Comparison of ENCODE assay signal across 10 mouse cellular contexts in the genomic region with DNA sequence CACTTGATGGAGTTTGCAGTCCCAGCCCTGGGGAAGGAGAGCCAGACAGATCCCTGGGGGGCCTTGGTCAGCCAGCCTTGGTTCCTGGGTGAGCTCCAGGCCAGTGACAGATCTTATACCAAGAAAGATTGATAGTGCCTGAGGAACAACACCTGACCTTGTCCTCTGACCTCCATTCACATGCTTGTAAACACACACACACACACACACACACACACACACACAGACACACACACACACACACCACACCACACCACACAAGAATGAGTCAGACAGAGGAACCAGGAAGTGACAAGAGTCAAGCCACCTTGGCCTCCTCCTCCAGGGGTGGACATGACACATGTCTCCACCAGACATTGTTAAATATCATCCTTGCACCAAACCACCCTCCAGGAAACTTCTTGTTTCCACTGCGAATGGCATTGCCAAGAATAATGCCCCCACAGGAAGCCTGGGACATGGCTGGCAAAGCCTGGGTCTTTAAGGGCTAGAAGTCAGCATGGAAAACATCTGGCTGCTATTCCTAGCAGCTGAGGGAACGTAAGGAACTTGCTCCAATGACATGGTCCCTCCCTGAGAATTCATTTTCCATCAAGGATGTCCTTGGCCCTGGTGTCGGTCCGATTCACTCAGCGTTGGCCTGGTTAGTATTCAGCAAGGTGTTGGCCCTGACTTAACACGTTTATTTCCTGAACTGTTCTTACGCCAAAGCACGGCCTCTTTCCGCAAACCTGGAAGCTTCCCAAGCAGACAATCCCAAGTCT.
DNase-seq lines count a peak whose midpoint lies in the region; ATAC-seq lines count a peak whose summit lies in the region.
"Had no signal": no experiment of that assay in that cellular context is flagged by ENCODE, and none has a peak within 500 bp of the region (broad histone marks: within the 10 kb centered on the region; RNA-seq: fewer than 3 reads in every experiment).

No protein-coding gene starts in this region.

- H3K4me2 ChIP-seq in heart, embryonic 12.5 days: no peak overlapping the region
- H3K4me2 ChIP-seq in heart, embryonic 14.5 days (ENCODE audit: low read length): no peak overlapping the region
- no peak overlapping the region for H3K4me2 ChIP-seq in midbrain, embryonic 16.5 days (ENCODE audit: low read length)
- H3K4me2 ChIP-seq: embryonic facial prominence, embryonic 12.5 days had no signal

- ATAC-seq in heart, embryonic 12.5 days (ENCODE audit: insufficient number of reproducible peaks, low FRiP score): no peak
- ATAC-seq in heart, embryonic 14.5 days (ENCODE audit: insufficient number of reproducible peaks, insufficient read depth, low FRiP score, low read depth): 0 out of 2 replicates have a peak, but pooled peaks have one; percentile 8
- ATAC-seq in midbrain, embryonic 16.5 days: no peak

- no peak overlapping the region for H3K4me3 ChIP-seq in heart, embryonic 12.5 days
- no peak overlapping the region for H3K4me3 ChIP-seq in heart, embryonic 14.5 days (ENCODE audit: control insufficient read depth in 1 of 2, insufficient read depth in 1 of 2, low read depth in 1 of 2, low read length in 2 of 2)
- H3K4me3 ChIP-seq in midbrain, embryonic 16.5 days (ENCODE audit: low read depth, low read length): no peak overlapping the region
- H3K4me3 ChIP-seq: embryonic facial prominence, embryonic 12.5 days had no signal

- H3K4me1 ChIP-seq in heart, embryonic 12.5 days (replicated peaks): no peaks in the 10 kb centered on the region
- H3K4me1 ChIP-seq in heart, embryonic 14.5 days (ENCODE audit: control insufficient read depth in 2 of 2, insufficient read depth in 2 of 2, low read length in 2 of 2): peaks cover 0 to 3% of the 10 kb centered on the region in 2 experiments; a peak in 1 of 4 replicates
- no peaks in the 10 kb centered on the region for H3K4me1 ChIP-seq in midbrain, embryonic 16.5 days (ENCODE audit: control insufficient read depth, insufficient read depth, low read length)
- H3K4me1 ChIP-seq: embryonic facial prominence, embryonic 12.5 days had no signal

- no peaks in the 10 kb centered on the region for H3K9me3 ChIP-seq in heart, embryonic 12.5 days (replicated peaks)
- no peaks in the 10 kb centered on the region for H3K9me3 ChIP-seq in heart, embryonic 14.5 days (ENCODE audit: control insufficient read depth, low read length)
- no peaks in the 10 kb centered on the region for H3K9me3 ChIP-seq in midbrain, embryonic 16.5 days (replicated peaks; ENCODE audit: control insufficient read depth, low read length, poor library complexity, severe bottlenecking)
- H3K9me3 ChIP-seq: embryonic facial prominence, embryonic 12.5 days had no signal

- no peaks in the 10 kb centered on the region for H3K27me3 ChIP-seq in heart, embryonic 12.5 days (replicated peaks)
- H3K27me3 ChIP-seq in heart, embryonic 14.5 days (ENCODE audit: control insufficient read depth, insufficient read depth, low read length): no peaks in the 10 kb centered on the region
- no peaks in the 10 kb centered on the region for H3K27me3 ChIP-seq in midbrain, embryonic 16.5 days (ENCODE audit: control insufficient read depth, insufficient read depth, low read depth, low read length)
- H3K27me3 ChIP-seq: embryonic facial prominence, embryonic 12.5 days had no signal

- no peak overlapping the region for H3K9ac ChIP-seq in heart, embryonic 12.5 days
- no peak overlapping the region for H3K9ac ChIP-seq in heart, embryonic 14.5 days (ENCODE audit: low read length)
- H3K9ac ChIP-seq in midbrain, embryonic 16.5 days (ENCODE audit: low read depth, low read length): no peak overlapping the region
- H3K9ac ChIP-seq: embryonic facial prominence, embryonic 12.5 days had no signal

- H3K27ac ChIP-seq in heart, embryonic 12.5 days (ENCODE audit: poor library complexity, severe bottlenecking): no peak overlapping the region
- H3K27ac ChIP-seq in heart, embryonic 14.5 days (replicated peaks in 1 of 2; ENCODE audit: control insufficient read depth in 1 of 2, insufficient read depth in 1 of 2, low read depth in 2 of 2, low read length in 2 of 2): peak overlapping the region in 1 of 2 experiments; percentile 20; a peak in 1 of 4 replicates
- no peak overlapping the region for H3K27ac ChIP-seq in midbrain, embryonic 16.5 days (ENCODE audit: low read length)
- H3K27ac ChIP-seq: embryonic facial prominence, embryonic 12.5 days had no signal

- H3K36me3 ChIP-seq in heart, embryonic 12.5 days: no peaks in the 10 kb centered on the region
- H3K36me3 ChIP-seq in heart, embryonic 14.5 days (ENCODE audit: control insufficient read depth, insufficient read depth, low read length): no peaks in the 10 kb centered on the region
- no peaks in the 10 kb centered on the region for H3K36me3 ChIP-seq in midbrain, embryonic 16.5 days (ENCODE audit: control insufficient read depth, insufficient read depth, low read length)
- H3K36me3 ChIP-seq: embryonic facial prominence, embryonic 12.5 days had no signal

- peak; percentile 59 to 70 for DNase-seq in heart, adult 18-20 months
- peak; percentile 52 for DNase-seq in NIH3T3 (ENCODE audit: low read depth)
- peak; percentile 51 for DNase-seq in lung, postnatal 10 days
- no peak for DNase-seq in neural tube, embryonic 10.5 days (ENCODE audit: extremely low spot score, low spot score)
- DNase-seq in T-cell, adult 2 months (ENCODE audit: low spot score): no peak
- DNase-seq: left cerebral cortex, postnatal 4 days had no signal

- WGBS in heart, embryonic 12.5 days: 73% methylated on average over 9 of the region's 9 CpGs
- 65% methylated on average over 9 of the region's 9 CpGs for WGBS in heart, embryonic 14.5 days
- 82% methylated on average over 9 of the region's 9 CpGs for WGBS in midbrain, embryonic 16.5 days

Comparison
In these comparisons a context has a peak if more than half of its experiments do, and no peak if none do; other contexts are left out.
1. DNase-seq: peak in heart, adult 18-20 months (2 of 2), NIH3T3 (single experiment) and lung, postnatal 10 days (single experiment); none in neural tube, embryonic 10.5 days (single experiment) and T-cell, adult 2 months (single experiment).